Mouse (Mus musculus) layer of hippocampus, adult 18-20 months (tissue): ENCODE data around the gene Eps15. TPM values are rescaled to one million over a fixed set of nuclear protein-coding genes. Genes with fewer than 3 reads are reported as not detected.

Experiments
- DNase-seq, 2 experiments: peaks; one replicate each; pipeline ENCODE4 v3.0.0; 2022; ENCODE audit warnings: low spot score in 2 of 2
- total RNA-seq, 2 experiments: library from RNA; stranded (reverse); gene quantifications; 2 replicates each; pipeline ENCODE4 v1.2.3; 2021

Gene Eps15
- total RNA-seq, 2 experiments from 2014 or later, result 218 to 234 TPM

- DNase-seq, result no peak
Observed at GRCm38 (mm10) chr4:109430250-109430649, 150.2 kb downstream of the Eps15 start.

DNA sequence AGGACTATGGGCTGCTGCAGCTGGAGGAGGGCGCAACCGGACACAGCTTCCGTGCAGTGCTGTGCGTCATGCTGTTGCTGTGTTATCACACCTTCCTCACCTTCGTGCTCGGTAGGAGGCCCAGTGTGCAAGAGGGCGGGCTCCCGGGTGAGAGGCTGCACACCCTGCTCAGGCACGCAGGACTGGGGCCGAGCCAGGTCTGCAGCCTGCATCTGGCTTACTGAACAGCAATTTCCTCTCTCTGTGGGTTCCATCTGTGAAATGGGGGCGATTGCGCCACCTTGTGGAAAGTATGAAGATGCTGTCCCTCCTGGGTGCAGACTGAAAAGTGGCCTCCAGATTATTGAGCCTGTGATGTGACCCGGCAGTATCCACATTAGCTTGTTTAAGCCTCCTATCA lies 150.8 kb downstream of the Eps15 start:
- DNase-seq, result peak in 1 of 2 experiments; percentile 42

DNA sequence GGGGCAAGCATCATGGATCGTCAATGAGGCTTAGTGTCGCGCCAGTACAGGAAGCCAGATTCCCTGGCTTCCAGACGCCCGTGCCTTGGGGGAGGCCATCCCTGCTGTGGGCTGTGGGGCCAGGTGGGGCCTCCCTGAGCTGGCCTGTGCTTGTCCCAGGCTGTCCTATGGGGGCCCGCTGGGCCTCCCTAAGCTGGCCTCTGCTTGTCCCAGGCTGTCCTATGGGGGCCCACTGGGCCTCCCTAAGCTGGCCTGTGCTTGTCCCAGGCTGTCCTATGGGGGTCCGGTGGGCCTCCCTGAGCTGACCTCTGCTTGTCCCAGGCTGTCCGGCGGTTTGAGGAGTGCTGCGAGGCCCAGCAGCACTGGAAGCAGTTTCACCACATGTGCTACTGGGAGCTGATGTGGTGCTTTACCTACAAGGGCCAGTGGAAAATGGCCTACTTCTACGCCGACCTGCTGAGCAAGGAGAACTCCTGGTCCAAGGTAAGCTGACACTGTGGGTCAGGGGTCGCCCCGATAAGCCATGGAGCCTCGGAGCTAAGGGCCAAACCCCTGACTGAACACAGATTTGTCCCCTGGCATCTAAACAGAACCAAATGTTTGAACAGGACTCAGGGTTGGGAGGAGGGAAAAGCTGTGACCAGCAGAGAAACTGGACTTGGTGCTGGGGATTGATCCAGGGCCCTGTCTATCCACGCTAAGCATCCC lies 152.8 kb downstream of the Eps15 start:
- no peak for DNase-seq

GRCm38 (mm10) chr4:109433641-109434040 lies 153.6 kb downstream of the Eps15 start:
- DNase-seq, result no peak

DNA sequence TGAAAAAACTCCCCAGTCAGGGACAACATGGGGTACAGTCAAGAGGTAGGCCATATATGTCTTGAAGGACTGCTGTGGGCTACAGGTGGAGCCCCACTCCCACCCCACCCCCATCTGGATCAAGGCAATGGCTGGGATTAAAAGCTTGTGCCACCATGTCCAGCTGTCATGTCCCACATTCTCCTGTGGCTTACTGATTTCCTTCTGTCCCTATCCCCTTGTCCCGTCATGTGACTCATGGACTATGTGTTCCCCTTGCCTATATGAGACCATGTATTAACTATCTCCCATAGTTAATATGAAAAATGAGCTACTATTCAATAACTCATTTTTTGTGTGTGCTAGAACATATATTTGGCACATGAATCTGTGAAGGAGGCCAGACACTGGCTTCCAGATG lies 154.2 kb downstream of the Eps15 start:
- no peak for DNase-seq

Other genes with a start within 250 kb of the Eps15 start
- gene Osbpl9, start 78.0 kb upstream of the Eps15 start, total RNA-seq, result 10 to 100 TPM; 48.3 to 54.0 TPM
- 1 to 10 TPM in 1 of 2 experiments, under 1 TPM in 1; 0.94 to 1.4 TPM for gene Calr4, start 45.8 kb upstream of the Eps15 start, total RNA-seq
- 1 to 10 TPM; 1.4 to 1.8 TPM for gene Ttc39a, start 126.4 kb downstream of the Eps15 start, total RNA-seq
- 100 to 1,000 TPM; 177 to 178 TPM for gene Rnf11, start 204.5 kb downstream of the Eps15 start, total RNA-seq